Mouse (Mus musculus) layer of hippocampus, adult 2 months (tissue): Measurements from ENCODE around the gene Noc4l. TPM values are rescaled to one million over a fixed set of nuclear protein-coding genes. Genes with fewer than 3 reads are reported as not detected.

Source experiments
- DNase-seq, 2 experiments: peaks; one replicate each; pipeline ENCODE4 v3.0.0; 2022; ENCODE audit warnings: low spot score in 2 of 2
- H3K27ac ChIP-seq: fragments of 200-600 bp; 2 replicates; pipeline ENCODE4 v1.8.1; 2022
- H3K4me3 ChIP-seq: fragments of 200-600 bp; 2 replicates; pipeline ENCODE4 v1.8.1; 2022; ENCODE audit warnings: mild to moderate bottlenecking
- CTCF ChIP-seq: fragments of 200-600 bp; conservative IDR thresholded peaks from 2 replicates; pipeline ENCODE4 v1.8.1; 2022; ENCODE audit warnings: antibody characterized with exemption, mild to moderate bottlenecking, moderate library complexity
- total RNA-seq, 2 experiments: library from RNA; stranded (reverse); gene quantifications; 2 replicates each; pipeline ENCODE4 v1.2.3; 2021

Gene Noc4l
- total RNA-seq, 2 experiments from 2014 or later = 23.4 to 23.8 TPM

DNA sequence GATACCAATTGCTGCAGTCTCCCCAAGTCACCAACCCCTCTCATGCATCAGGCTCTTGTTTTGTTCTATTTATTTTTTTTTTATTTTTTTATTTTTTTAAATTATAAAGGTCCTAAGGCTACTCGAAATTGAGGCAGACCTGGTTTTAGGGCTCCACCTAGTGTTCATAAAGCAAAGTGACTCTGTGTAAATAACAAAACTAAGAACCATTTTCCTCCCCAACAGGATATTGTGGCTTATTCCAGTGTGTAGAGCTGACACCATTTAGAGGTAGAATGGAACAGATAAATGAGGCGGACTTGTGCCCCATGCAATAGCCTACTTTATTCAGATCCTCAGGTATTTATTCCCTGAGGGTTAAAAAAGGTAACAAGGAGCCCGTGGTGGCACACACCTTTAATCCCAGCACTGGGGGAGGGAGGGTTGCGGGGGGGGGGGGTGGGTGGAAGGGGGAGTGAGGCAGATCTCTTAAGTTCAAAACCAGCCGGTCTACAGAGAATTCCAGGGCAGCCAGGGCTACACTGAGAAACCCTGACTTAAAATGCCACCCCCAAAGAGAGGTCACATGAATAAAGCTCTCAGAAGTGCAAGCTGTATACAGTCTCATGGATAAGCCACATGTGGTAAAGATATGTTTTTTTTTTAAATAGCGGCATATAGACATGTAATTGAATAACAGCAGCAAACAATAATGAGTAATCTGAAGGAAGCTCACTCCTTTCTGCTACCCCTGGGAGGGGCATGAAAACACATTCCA lies 17.1 kb downstream of the Noc4l start:
- no peak overlapping the region for H3K27ac ChIP-seq
- TF ChIP-seq CTCF = peak; percentile 89
- no peak overlapping the region for H3K4me3 ChIP-seq
- DNase-seq = peak; percentile 27 to 51

DNA sequence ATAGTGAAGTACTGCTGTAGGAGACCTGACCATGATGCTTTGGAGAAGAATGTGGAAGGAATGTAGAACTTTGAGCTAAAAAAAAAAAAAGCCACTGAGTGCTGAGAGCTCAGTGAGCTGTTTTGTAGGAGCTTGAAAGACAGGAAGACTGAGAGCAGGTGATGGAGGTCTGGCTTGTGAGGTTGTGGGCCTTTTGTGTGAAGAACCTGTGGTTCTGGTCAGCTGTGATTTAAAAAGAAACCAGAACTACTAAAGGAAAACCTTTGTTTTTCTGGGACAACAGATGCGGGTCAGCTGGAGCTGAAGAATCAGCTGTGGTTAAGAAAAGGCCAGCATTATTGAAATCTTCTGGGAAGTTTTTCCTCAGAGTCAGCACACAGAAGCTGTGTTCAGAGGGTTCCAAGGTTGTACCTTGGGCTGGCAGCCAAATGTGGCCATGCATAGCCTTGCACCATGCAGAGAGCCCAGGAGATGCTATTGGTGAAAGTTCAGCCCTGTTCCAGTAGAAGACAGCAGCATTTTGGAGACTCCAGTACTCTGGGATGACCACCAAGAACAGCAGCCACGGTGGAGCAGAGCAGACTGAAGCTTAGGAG lies 23.6 kb downstream of the Noc4l start:
- TF ChIP-seq CTCF = no peak
- DNase-seq = no peak
- Histone ChIP-seq H3K4me3 (no peak overlapping the region), H3K27ac (no peak overlapping the region)

DNA sequence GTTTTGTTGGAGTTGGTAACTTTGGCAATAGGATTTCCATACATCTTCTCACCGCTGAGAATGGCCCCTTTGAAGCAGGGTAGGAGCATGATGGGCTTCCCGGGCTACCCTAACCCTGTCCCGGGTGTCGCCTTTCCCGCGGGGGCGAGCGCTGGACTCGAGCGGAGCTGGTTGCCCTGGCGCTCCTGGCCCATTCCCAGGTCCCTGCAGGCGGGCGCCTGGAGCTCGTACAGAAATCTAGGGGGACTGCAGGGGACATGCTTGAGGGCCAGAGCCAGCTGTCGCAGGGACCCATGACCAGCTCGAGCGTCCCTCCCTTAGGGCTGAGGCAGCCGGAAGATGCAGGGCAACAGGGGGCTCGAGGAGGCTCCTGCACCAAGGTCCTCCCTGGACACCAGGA lies 25.1 kb downstream of the Noc4l start:
- no peak for TF ChIP-seq CTCF
- H3K27ac ChIP-seq = no peak overlapping the region
- DNase-seq = no peak
- H3K4me3 ChIP-seq = no peak overlapping the region

DNA sequence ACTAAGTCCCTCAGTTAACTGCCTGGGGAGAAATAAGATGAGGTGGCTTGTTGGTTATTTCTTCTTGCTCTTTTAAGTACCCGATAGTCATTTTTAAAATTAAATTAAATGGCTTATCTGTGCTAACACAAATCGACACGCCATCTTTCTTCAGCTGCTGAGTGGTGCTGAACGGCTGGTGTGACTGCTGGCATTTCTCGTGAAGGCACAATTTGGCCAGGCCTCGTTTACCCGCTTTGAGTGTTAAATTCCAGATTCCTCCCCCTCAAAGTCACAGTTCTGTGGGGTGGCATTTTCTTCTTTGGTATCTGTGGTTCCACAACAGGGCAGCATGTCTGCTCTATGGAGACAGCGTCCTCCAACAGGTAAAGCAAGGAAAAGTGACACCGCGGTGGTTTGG lies 25.9 kb downstream of the Noc4l start:
- TF ChIP-seq CTCF = 0 out of 2 replicates have a peak, but pooled peaks have one; percentile 9
- Histone ChIP-seq H3K27ac (no peak overlapping the region), H3K4me3 (no peak overlapping the region)
- DNase-seq = peak; percentile 33 to 36

DNA sequence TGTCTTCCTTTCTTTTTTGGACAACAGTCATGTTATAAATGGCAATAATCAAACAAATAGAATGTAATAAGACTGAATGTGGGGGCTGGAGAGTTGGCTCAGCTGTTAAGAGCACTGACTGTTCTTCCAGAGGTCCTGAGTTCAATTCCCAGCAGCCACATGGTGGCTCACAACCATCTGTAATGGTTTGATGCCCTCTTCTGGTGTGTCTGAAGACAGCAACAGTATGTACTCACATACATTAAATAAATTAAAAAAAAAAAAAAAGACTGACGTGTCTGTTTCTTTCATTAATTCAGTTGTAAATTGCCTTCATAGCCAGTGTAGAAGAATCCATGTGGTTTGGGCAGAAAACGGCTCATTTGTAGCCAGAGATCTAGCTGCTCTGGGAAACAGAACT lies 28.9 kb downstream of the Noc4l start:
- Histone ChIP-seq H3K27ac (no peak overlapping the region), H3K4me3 (no peak overlapping the region)
- peak; percentile 58 for TF ChIP-seq CTCF
- DNase-seq = no peak

DNA sequence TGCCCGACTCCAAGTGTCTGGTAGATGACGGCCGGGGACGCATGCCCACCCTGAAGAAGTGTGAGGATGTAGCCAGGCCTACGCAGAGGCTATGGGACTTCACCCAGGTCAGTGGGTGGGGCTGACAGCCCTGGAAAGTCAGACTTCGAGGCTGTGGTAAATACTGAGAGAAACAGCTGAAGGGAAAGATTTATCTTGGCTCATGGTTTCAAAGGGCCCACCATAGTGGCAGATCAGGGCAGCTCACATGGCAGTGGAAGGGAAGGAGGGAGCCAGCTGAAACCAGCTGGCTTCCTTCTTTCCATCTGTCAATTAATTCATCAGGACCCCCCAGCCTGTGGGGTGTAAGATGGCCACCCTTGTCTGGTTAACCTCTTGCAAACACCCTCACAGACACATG lies 34.0 kb downstream of the Noc4l start:
- Histone ChIP-seq H3K4me3 (no peak overlapping the region), H3K27ac (no peak overlapping the region)
- no peak for DNase-seq
- no peak for TF ChIP-seq CTCF

DNA sequence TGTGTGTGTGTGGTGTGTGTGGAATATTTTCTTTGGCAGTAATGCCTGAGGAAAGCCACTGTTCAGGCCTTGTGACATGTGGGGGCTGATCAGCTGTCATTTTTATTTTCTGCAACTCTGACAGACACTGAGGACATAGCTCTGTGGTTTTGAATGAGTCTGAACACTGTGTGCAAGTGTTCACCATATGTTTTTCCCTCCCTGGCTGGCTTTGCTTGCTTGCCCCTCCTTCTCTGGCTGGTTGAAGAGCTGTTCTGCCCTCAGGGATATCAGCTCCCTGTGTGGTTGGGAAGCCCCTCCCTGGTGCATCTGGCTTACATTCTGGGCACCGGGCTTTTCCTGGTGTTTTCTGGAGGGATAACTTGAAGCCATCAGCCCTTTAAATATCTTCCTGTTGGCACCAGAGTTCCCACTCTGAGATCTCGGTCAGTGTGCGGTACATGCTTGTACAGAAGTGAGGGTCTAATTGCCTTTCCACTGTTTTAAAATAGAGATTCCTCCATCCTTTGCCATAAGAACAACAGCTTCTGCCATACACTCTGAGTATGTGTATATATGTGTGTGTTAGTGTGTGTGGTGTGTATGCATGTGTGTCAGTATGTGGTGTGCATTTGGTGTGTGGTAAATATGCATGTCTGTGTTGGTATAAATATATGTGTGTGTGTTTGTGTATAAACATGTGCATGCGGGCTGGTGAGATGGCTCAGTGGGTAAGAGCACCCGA lies 41.6 kb downstream of the Noc4l start:
- TF ChIP-seq CTCF = no peak
- peak; percentile 61 to 80 for DNase-seq
- H3K27ac ChIP-seq = no peak overlapping the region

DNA sequence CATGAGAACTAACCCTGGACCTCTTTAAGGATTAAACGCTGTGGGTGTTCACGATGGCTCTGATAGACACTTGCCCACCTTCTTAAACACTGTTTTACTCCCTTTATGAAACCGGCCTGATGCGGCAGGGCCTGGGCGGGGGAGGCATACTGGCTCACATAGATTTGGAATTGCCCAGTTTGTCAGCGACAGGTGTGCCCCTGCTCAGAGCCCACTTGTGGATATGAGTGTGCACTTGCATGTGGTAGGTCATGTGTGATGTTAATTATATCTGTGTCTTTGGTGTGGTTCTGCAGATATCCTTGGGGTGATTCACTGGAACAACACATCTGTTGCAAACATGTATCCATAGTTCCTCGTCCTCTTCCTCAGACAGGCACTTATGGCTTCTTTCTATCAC lies 42.7 kb downstream of the Noc4l start:
- Histone ChIP-seq H3K27ac (0 out of 2 replicates have a peak overlapping the region, but pooled peaks have one; percentile 6), H3K4me3 (no peak overlapping the region)
- DNase-seq = no peak
- no peak for TF ChIP-seq CTCF

More for the DNA sequence above, 41.6 kb downstream of the Noc4l start:
- no peak overlapping the region for H3K4me3 ChIP-seq

DNA sequence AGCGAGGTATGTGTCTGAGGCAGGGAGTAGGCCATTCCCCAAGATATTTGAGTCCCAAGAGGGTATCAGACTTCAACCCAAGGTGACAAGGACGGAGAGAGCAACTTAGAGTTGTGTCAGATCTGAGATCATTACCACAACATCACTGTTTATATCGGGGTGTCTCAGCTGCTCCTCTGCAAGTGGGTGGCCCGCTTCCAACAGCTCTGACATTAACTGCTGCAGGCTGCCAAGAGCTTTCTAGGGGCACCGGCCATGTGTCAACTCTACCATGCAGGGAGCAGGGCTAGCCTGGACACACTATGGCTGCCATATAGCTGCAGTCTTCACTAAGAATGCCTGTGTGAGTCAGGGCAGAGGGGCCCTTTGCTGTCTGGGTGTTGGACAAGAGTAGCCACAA lies 43.3 kb downstream of the Noc4l start:
- DNase-seq = no peak
- no peak for TF ChIP-seq CTCF
- Histone ChIP-seq H3K27ac (no peak overlapping the region), H3K4me3 (no peak overlapping the region)

DNA sequence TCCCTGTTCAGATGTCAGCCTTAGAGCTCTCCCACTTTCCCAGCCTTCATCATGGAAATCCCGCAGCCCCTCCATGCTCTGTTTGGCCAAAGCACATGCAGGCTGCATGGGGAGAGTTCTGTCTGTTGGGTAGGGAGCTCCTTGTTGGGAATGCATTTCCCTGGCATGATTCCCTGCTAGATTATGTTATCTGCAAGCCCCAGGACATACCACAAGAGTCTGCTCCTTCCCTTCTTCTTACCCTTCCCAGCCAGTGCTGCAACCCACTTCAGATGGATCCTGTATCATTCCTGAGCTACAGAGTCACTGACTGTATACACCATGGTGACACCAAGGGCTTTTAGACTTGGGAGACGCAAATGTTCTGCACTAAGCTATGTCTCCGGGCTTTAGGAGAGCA lies 43.8 kb downstream of the Noc4l start:
- H3K4me3 ChIP-seq = no peak overlapping the region
- no peak for TF ChIP-seq CTCF
- no peak for DNase-seq
- H3K27ac ChIP-seq = no peak overlapping the region

DNA sequence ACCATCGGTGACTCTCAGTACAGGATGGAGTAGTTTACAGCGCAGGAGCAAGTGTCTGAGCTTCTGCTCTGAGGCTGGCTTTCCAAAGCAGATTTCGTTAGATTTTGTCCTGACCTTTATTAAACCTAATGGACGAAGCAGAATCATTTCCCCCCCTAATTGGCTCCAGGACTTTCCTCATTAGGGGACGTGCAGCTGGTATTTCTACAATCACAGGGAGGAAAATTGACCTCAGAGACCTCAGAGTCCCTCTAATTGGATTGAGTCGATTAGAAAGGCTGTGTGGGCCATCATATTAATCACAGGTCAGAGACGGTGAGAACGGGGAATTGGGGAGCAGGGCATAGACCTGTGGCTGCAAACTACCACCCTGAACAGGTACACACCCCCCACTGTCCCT lies 44.3 kb downstream of the Noc4l start:
- H3K4me3 ChIP-seq = no peak overlapping the region
- no peak for TF ChIP-seq CTCF
- no peak for DNase-seq
- H3K27ac ChIP-seq = no peak overlapping the region

DNA sequence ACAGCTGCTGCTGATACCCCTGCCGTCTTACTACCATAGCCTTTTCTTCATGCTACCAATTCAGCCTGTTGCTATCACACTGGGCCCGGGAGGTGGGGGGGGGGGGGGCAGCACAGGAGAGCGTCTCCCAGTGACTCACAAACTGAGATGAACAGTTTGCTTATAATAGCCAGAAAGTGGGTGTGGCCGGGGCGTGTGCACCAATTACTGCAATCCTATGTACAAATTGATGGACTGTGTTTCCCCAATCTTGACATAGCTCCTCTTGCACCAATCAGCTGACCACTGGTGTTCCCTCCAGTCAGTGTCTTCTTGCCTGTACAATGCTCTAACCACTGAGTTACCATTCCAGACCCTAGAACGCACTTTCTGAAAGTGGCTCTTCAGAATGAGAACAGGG lies 44.9 kb downstream of the Noc4l start:
- Histone ChIP-seq H3K27ac (no peak overlapping the region), H3K4me3 (no peak overlapping the region)
- DNase-seq = no peak
- no peak for TF ChIP-seq CTCF

DNA sequence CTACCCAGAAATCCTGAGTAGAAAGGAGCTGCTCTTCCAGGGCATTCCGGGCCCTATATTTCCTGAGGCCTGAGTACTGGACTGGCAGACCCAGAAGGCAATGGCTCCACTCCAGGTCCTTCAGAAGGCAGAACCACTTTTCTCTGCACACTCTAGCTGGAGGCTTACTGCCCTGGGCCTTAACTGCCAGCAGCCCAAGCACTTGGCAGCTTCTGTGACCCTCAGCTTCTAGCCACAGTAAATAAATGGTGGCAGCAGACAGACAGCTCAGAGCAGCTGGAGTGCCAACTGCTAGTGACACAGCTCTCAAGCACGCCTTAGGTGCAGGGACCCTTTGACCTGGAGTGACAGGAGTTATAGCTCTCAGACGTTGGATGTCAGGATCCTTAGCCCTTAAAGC lies 45.5 kb downstream of the Noc4l start:
- DNase-seq = no peak
- no peak for TF ChIP-seq CTCF
- Histone ChIP-seq H3K27ac (no peak overlapping the region), H3K4me3 (no peak overlapping the region)
